Comparison of ENCODE assay signal across 9 mouse cellular contexts in genomic region chrX:141721725-141722124, GRCm38 (mm10). TPM values are rescaled to one million over a fixed set of nuclear protein-coding genes. Genes with fewer than 3 reads are reported as not detected.
DNase-seq lines count a peak whose midpoint lies in the region; ATAC-seq lines count a peak whose summit lies in the region.
"Had no signal": no experiment of that assay in that cellular context is flagged by ENCODE, and none has a peak within 500 bp of the region (broad histone marks: within the 10 kb centered on the region; RNA-seq: fewer than 3 reads in every experiment).

No protein-coding gene starts in this region.

- 0 out of 2 replicates have a peak, but pooled peaks cover 2% of the 10 kb centered on the region for H3K4me1 ChIP-seq in heart, embryonic 12.5 days (replicated peaks)
- H3K4me1 ChIP-seq in hindbrain, embryonic 11.5 days (replicated peaks; ENCODE audit: control insufficient read depth, insufficient read depth, low read length) = 0 out of 2 replicates have a peak, but pooled peaks cover 2% of the 10 kb centered on the region
- H3K4me1 ChIP-seq in liver, embryonic 13.5 days (replicated peaks) = no peaks in the 10 kb centered on the region
- H3K4me1 ChIP-seq in stomach, embryonic 15.5 days = 0 out of 2 replicates have a peak, but pooled peaks cover 9% of the 10 kb centered on the region

- H3K27ac ChIP-seq in heart, embryonic 12.5 days (ENCODE audit: poor library complexity, severe bottlenecking) = no peak overlapping the region
- H3K27ac ChIP-seq in hindbrain, embryonic 11.5 days (ENCODE audit: low read depth, low read length) = no peak overlapping the region
- no peak overlapping the region for H3K27ac ChIP-seq in liver, embryonic 13.5 days
- no peak overlapping the region for H3K27ac ChIP-seq in stomach, embryonic 15.5 days

- H3K9ac ChIP-seq in heart, embryonic 12.5 days = no peak overlapping the region
- H3K9ac ChIP-seq in hindbrain, embryonic 11.5 days (ENCODE audit: low read depth, low read length) = no peak overlapping the region
- H3K9ac ChIP-seq in liver, embryonic 13.5 days = no peak overlapping the region
- no peak overlapping the region for H3K9ac ChIP-seq in stomach, embryonic 15.5 days

- no peaks in the 10 kb centered on the region for H3K36me3 ChIP-seq in heart, embryonic 12.5 days
- H3K36me3 ChIP-seq in hindbrain, embryonic 11.5 days (ENCODE audit: control insufficient read depth, insufficient read depth, low read length) = no peaks in the 10 kb centered on the region
- no peaks in the 10 kb centered on the region for H3K36me3 ChIP-seq in liver, embryonic 13.5 days
- no peaks in the 10 kb centered on the region for H3K36me3 ChIP-seq in stomach, embryonic 15.5 days

- H3K27me3 ChIP-seq in heart, embryonic 12.5 days (replicated peaks) = peaks cover 61% of the 10 kb centered on the region
- H3K27me3 ChIP-seq in hindbrain, embryonic 11.5 days (ENCODE audit: control insufficient read depth, insufficient read depth, low read length) = peaks cover 56% of the 10 kb centered on the region
- H3K27me3 ChIP-seq in liver, embryonic 13.5 days = peaks cover 66% of the 10 kb centered on the region
- peaks cover 56% of the 10 kb centered on the region for H3K27me3 ChIP-seq in stomach, embryonic 15.5 days (replicated peaks)

- intact Hi-C loops in left cerebral cortex, postnatal 25 days (cut with DNase I) = no loop called here

- peak overlapping the region; percentile 67 for H3K4me2 ChIP-seq in heart, embryonic 12.5 days
- H3K4me2 ChIP-seq in hindbrain, embryonic 11.5 days (replicated peaks; ENCODE audit: low read depth, low read length) = peak overlapping the region; percentile 51
- peak overlapping the region; percentile 29; the same call in 1 of the 2 replicates for H3K4me2 ChIP-seq in liver, embryonic 13.5 days
- H3K4me2 ChIP-seq in stomach, embryonic 15.5 days = peak overlapping the region; percentile 72

- DNase-seq in heart, adult 11 months = no peak
- DNase-seq in hindbrain, embryonic 11.5 days (ENCODE audit: low spot score) = peak; percentile 43
- DNase-seq in liver, embryonic 13.5 days = no peak
- no peak for DNase-seq in right cerebral cortex, postnatal 36 days (ENCODE audit: low spot score in 2 of 2)
- no peak for DNase-seq in left cerebral cortex, postnatal 25 days (ENCODE audit: low spot score in 2 of 2)

- ATAC-seq in heart, embryonic 12.5 days (ENCODE audit: insufficient number of reproducible peaks, low FRiP score) = no peak
- peak; percentile 34; the same call in 1 of the 2 replicates for ATAC-seq in common myeloid progenitor, adult 5-6 weeks (replicated peaks; ENCODE audit: low read depth, poor library complexity, severe bottlenecking)
- no peak for ATAC-seq in hindbrain, embryonic 11.5 days (ENCODE audit: low FRiP score)
- no peak for ATAC-seq in liver, embryonic 13.5 days (ENCODE audit: low read depth)
- no peak for ATAC-seq in stomach, embryonic 15.5 days (ENCODE audit: insufficient read depth, low FRiP score, low read depth)

- WGBS in heart, embryonic 12.5 days = 13% methylated on average over 33 of the region's 33 CpGs
- 14% methylated on average over 33 of the region's 33 CpGs for WGBS in hindbrain, embryonic 11.5 days
- 10% methylated on average over 27 of the region's 33 CpGs for WGBS in liver, embryonic 13.5 days (ENCODE audit: insufficient replicate concordance)
- 19% methylated on average over 32 of the region's 33 CpGs for WGBS in stomach, embryonic 15.5 days

- peak overlapping the region; percentile 41 for H3K4me3 ChIP-seq in heart, embryonic 12.5 days
- peak overlapping the region; percentile 28 for H3K4me3 ChIP-seq in hindbrain, embryonic 11.5 days (ENCODE audit: low read depth, low read length)
- peak overlapping the region; percentile 10; the same call in 1 of the 2 replicates for H3K4me3 ChIP-seq in liver, embryonic 13.5 days (replicated peaks)
- peak overlapping the region; percentile 40 for H3K4me3 ChIP-seq in stomach, embryonic 15.5 days (replicated peaks)

- H3K9me3 ChIP-seq in heart, embryonic 12.5 days (replicated peaks) = no peaks in the 10 kb centered on the region; the same call in 1 of the 2 replicates
- H3K9me3 ChIP-seq in hindbrain, embryonic 11.5 days (ENCODE audit: control insufficient read depth, low read length) = no peaks in the 10 kb centered on the region
- H3K9me3 ChIP-seq in liver, embryonic 13.5 days (replicated peaks) = no peaks in the 10 kb centered on the region
- H3K9me3 ChIP-seq in stomach, embryonic 15.5 days = no peaks in the 10 kb centered on the region

RNA-seq across cellular contexts. Expression of gene Irs4, which starts 3.3 kb away (rescaled TPM):
- not detected in 2 replicates for polyA plus RNA-seq in heart, embryonic 12.5 days (2016; fragmentation: Nextera tagmentation; extraction: Ambion mirVana)
- not detected in 2 replicates for total RNA-seq in common myeloid progenitor, adult 5-6 weeks (2017)
- polyA plus RNA-seq in hindbrain, embryonic 11.5 days (2014; fragmentation: Nextera tagmentation; extraction: Ambion mirVana) = 0.67 and 0.74 TPM in 2 replicates
- polyA plus RNA-seq in liver, embryonic 13.5 days (2015; fragmentation: Nextera tagmentation; extraction: Ambion mirVana) = not detected in 2 replicates
- polyA plus RNA-seq in stomach, embryonic 15.5 days (2015; fragmentation: Nextera tagmentation; extraction: Ambion mirVana) = 0.26 and 0.28 TPM in 2 replicates
- 1 to 10 TPM in 1 of 2 experiments, under 1 TPM in 1; 0.76 to 1.1 TPM for total RNA-seq in left cerebral cortex, postnatal 25 days (2021)
- total RNA-seq: hematopoietic stem cell, adult 5-6 weeks had no signal
